Mouse (Mus musculus) forebrain, embryonic 16.5 days (tissue): Measurements from ENCODE around the gene Ptpn22. TPM values are rescaled to one million over a fixed set of nuclear protein-coding genes. Genes with fewer than 3 reads are reported as not detected.
"Not testable (repeated sequence)": the region's sequence is repeated elsewhere in the genome, so short reads cannot be mapped to it uniquely, and the experiment has no call there.

ENCODE experiments used
- ATAC-seq: fragments of 200-750 bp; cut with Nextera tagmentation; 2 replicates; pipeline ENCODE4 v1.8.0; 2017; ENCODE audit warnings: mild to moderate bottlenecking, moderate library complexity
- H3K27ac ChIP-seq: fragments of 300-500 bp; sonication (generic); 2 replicates; pipeline ENCODE4 v1.5.1; 2014; ENCODE audit warnings: low read length, control low read depth
- H3K27me3 ChIP-seq: fragments of 300-500 bp; sonication (generic); replicated peaks from 2 replicates; pipeline ENCODE4 v1.6.1; 2014; ENCODE audit warnings: low read length; ENCODE audit not compliant: control insufficient read depth, insufficient read depth
- H3K36me3 ChIP-seq: fragments of 300-500 bp; sonication (generic); 2 replicates; pipeline ENCODE4 v1.6.1; 2014; ENCODE audit not compliant: control insufficient read depth, insufficient read depth
- H3K4me1 ChIP-seq: fragments of 300-500 bp; sonication (generic); replicated peaks from 2 replicates; pipeline ENCODE4 v1.6.1; 2014; ENCODE audit warnings: low read length; ENCODE audit not compliant: control insufficient read depth, insufficient read depth
- H3K4me2 ChIP-seq: fragments of 300-500 bp; sonication (generic); 2 replicates; pipeline ENCODE4 v1.6.1; 2014; ENCODE audit warnings: mild to moderate bottlenecking, low read length, control low read depth
- H3K4me3 ChIP-seq: fragments of 300-500 bp; sonication (generic); replicated peaks from 2 replicates; pipeline ENCODE4 v1.5.1; 2014; ENCODE audit warnings: mild to moderate bottlenecking, low read length, control low read depth
- H3K9ac ChIP-seq: fragments of 300-500 bp; sonication (generic); replicated peaks from 2 replicates; pipeline ENCODE4 v1.6.1; 2014; ENCODE audit warnings: low read depth, low read length, control low read depth
- H3K9me3 ChIP-seq: fragments of 300-500 bp; sonication (generic); 2 replicates; pipeline ENCODE4 v1.6.1; 2016; ENCODE audit warnings: low read length; ENCODE audit not compliant: control insufficient read depth
- WGBS: fragments of 180-500 bp; shearing (Covaris S2); extraction: QIAGEN DNeasy Blood & Tissue Kit; methylation state at CpG from one replicate; pipeline ENCODE4 v1.1.7; 2014; 5-methylcytosine and 5-hydroxymethylcytosine counted together
- polyA plus RNA-seq: library from polyadenylated mRNA; unstranded; fragments of >200 nt; fragmentation: Nextera tagmentation; extraction: Ambion mirVana; gene quantifications from 2 replicates; pipeline ENCODE4 v1.2.1, GENCODE M21; 2015

Ptpn22 gene
- polyA plus RNA-seq, 1 experiment from 2014 or later, result 0.10 TPM

- H3K36me3 ChIP-seq, result no peaks in the 10 kb centered on the region
- no peak overlapping the region for H3K4me2 ChIP-seq
- no peak for ATAC-seq
- 76% methylated on average over 6 of the region's 6 CpGs for WGBS
- no peaks in the 10 kb centered on the region for H3K27me3 ChIP-seq
- no peak overlapping the region for H3K4me3 ChIP-seq
- H3K4me1 ChIP-seq, result no peaks in the 10 kb centered on the region
- H3K9me3 ChIP-seq, result no peaks in the 10 kb centered on the region
- no peak overlapping the region for H3K9ac ChIP-seq
- no peak overlapping the region for H3K27ac ChIP-seq
These were observed 24.2 kb upstream of the Ptpn22 start for GRCm38 (mm10) chr3:103835272-103835950.

DNA sequence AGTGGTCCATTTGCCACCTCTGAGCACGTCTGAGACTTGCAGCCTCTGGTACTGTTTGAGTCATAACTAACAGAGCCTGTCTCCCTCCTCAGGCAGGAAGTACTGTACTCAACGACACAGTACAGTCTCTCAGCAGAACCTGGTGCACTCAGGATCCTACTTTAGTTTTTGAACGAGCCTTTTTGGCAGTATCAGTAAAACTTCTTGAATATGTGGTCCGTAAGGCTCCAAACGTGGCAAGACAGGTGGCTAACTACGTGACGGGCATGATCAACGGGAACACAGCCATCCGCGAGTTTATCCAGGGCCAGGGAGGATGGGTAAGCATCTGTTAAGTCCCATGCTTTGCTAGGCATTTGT is 23.7 kb upstream of the Ptpn22 start:
- H3K27me3 ChIP-seq, result no peaks in the 10 kb centered on the region
- H3K36me3 ChIP-seq, result no peaks in the 10 kb centered on the region
- H3K4me1 ChIP-seq, result no peaks in the 10 kb centered on the region
- WGBS, result 74% methylated on average over 10 of the region's 10 CpGs
- H3K27ac ChIP-seq, result no peak overlapping the region
- H3K4me2 ChIP-seq, result no peak overlapping the region
- no peaks in the 10 kb centered on the region for H3K9me3 ChIP-seq
- H3K9ac ChIP-seq, result no peak overlapping the region
- ATAC-seq, result no peak
- no peak overlapping the region for H3K4me3 ChIP-seq

DNA sequence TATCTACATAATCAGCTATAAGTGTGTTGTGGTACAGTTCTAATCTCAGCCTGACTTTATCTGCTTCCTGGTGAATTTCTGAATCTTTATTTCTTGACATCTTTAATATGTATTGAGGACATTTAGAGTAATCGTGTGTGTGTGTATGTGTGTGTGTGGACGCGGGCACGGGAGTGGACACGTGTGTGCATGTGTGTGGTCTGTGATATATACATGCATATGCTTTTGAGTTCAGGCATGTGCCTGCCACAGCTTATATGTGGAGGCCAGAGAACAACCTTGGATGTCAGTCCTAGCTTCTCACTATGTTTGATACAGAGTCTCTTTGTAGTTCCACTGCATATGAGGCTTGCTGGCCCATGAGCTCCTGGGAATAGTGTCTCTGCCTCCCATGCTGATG is 23.1 kb upstream of the Ptpn22 start:
- H3K27ac ChIP-seq, result no peak overlapping the region
- H3K4me3 ChIP-seq, result no peak overlapping the region
- no peaks in the 10 kb centered on the region for H3K4me1 ChIP-seq
- no peak for ATAC-seq
- no peak overlapping the region for H3K4me2 ChIP-seq
- 93% methylated on average over 5 of the region's 5 CpGs for WGBS
- H3K36me3 ChIP-seq, result no peaks in the 10 kb centered on the region
- no peaks in the 10 kb centered on the region for H3K9me3 ChIP-seq
- H3K27me3 ChIP-seq, result no peaks in the 10 kb centered on the region
- H3K9ac ChIP-seq, result no peak overlapping the region

GRCm38 (mm10) chr3:103839711-103840110 is 19.9 kb upstream of the Ptpn22 start:
- Histone ChIP-seq H3K27me3 (no peaks in the 10 kb centered on the region), H3K36me3 (no peaks in the 10 kb centered on the region), H3K4me2 (no peak overlapping the region), H3K9ac (no peak overlapping the region), H3K9me3 (no peaks in the 10 kb centered on the region), H3K27ac (no peak overlapping the region), H3K4me3 (no peak overlapping the region), H3K4me1 (no peaks in the 10 kb centered on the region)
- no peak for ATAC-seq
- 90% methylated on average over 6 of the region's 6 CpGs for WGBS

DNA sequence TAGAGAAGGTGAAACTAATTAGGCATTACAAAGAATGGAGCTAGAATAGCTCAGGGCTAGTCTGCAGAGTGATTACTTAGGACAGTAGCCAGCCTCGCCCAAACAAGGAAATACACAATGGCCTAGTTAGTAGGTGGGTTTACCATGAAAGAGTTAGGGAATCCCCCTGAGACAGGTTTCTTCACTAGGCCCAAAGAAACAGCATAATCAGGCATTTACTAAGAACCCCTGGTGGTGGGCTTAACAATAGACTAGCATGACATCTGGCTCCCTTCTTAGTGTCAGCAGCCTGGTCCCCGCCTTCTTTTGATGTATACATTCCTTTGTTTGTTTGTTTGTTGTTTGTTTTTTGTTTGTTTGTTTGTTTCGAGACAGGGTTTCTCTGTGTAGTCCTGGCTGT is 19.4 kb upstream of the Ptpn22 start:
- H3K4me3 ChIP-seq, H3K4me2 ChIP-seq, H3K27ac ChIP-seq, H3K27me3 ChIP-seq, H3K9me3 ChIP-seq, H3K36me3 ChIP-seq, ATAC-seq, H3K4me1 ChIP-seq, H3K9ac ChIP-seq: not testable (repeated sequence)
- 72% methylated on average over 3 of the region's 3 CpGs for WGBS

- WGBS, result 94% methylated on average over 7 of the region's 7 CpGs
- H3K27ac ChIP-seq, H3K9me3 ChIP-seq, H3K4me1 ChIP-seq, H3K9ac ChIP-seq, H3K4me2 ChIP-seq, H3K4me3 ChIP-seq, ATAC-seq, H3K27me3 ChIP-seq, H3K36me3 ChIP-seq: not testable (repeated sequence)
These were observed 18.6 kb upstream of the Ptpn22 start for GRCm38 (mm10) chr3:103840946-103841345.

DNA sequence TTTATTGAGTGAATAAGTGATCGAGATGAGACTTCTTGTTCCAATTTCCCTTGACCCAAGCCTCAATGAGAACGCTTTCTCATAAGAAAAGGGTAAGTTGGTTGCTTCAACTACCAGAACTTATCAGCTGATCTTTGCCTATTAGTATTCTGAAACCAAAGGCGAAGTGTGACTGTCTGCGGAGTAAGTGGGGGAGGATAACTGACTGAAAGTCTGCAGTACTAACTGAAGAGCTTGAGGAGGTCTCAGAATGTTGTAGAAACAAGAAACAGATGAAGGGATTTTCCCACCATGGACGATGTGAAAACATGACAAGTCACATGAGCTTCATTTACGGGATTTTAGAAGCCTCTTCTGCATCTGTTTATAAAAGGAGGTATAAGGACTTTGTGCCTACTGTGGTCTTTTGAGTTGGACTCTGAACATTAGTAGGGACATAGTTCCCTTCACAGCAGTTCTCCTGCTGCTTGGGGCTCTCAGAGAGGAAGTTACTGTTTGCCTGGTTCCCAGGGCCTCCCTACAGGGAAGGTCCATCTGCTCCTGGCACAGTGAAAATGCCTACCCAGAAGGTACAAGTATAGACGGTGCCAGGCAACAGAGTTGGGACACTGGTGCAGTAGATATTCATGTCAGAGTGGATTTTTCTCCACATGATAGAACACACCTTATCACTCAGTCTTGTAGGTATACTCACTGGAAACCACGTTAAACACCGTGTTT is 8.8 kb upstream of the Ptpn22 start:
- H3K27ac ChIP-seq, result no peak overlapping the region
- no peaks in the 10 kb centered on the region for H3K4me1 ChIP-seq
- 87% methylated on average over 9 of the region's 9 CpGs for WGBS
- no peaks in the 10 kb centered on the region for H3K27me3 ChIP-seq
- ATAC-seq, result no peak
- H3K4me3 ChIP-seq, result no peak overlapping the region
- H3K9me3 ChIP-seq, result no peaks in the 10 kb centered on the region
- H3K9ac ChIP-seq, result no peak overlapping the region
- H3K4me2 ChIP-seq, result no peak overlapping the region
- no peaks in the 10 kb centered on the region for H3K36me3 ChIP-seq

DNA sequence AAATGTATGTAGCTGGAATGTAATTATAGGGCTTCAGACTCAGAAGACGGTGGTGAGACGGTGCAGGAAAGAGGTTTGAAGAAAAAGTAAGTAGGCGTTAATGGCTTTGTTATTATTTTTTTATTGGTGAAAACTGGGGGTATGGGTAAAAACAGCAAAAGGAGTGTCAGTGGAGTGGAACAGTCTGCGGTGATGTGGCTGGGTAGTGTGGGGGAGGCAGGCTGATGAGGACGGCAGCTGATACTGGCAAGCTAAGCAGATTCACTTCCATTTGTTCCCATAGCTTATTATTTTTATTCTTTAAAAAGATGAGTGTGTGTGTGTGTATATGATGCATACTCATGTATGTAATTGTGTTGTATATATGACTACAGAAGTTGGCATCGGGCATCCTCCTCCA is 8.1 kb upstream of the Ptpn22 start:
- Histone ChIP-seq H3K36me3 (no peaks in the 10 kb centered on the region), H3K9ac (no peak overlapping the region), H3K9me3 (no peaks in the 10 kb centered on the region), H3K27me3 (no peaks in the 10 kb centered on the region), H3K4me1 (no peaks in the 10 kb centered on the region), H3K4me3 (no peak overlapping the region), H3K4me2 (no peak overlapping the region), H3K27ac (no peak overlapping the region)
- WGBS, result 95% methylated on average over 6 of the region's 6 CpGs
- no peak for ATAC-seq

GRCm38 (mm10) chr3:103851882-103852281 is 7.7 kb upstream of the Ptpn22 start:
- no peak overlapping the region for H3K4me3 ChIP-seq
- ATAC-seq, result no peak
- 91% methylated on average over 8 of the region's 8 CpGs for WGBS
- H3K4me2 ChIP-seq, result no peak overlapping the region
- no peaks in the 10 kb centered on the region for H3K9me3 ChIP-seq
- no peak overlapping the region for H3K27ac ChIP-seq
- H3K27me3 ChIP-seq, result no peaks in the 10 kb centered on the region
- H3K9ac ChIP-seq, result no peak overlapping the region
- no peaks in the 10 kb centered on the region for H3K4me1 ChIP-seq
- no peaks in the 10 kb centered on the region for H3K36me3 ChIP-seq
